32 mouse cellular contexts compared by ENCODE assay signal in genomic region chr8:78278598-78278997, GRCm38 (mm10).
"Had no signal": no experiment of that assay in that cellular context is flagged by ENCODE, and none has a peak within 500 bp of the region (broad histone marks: within the 10 kb centered on the region; RNA-seq: fewer than 3 reads in every experiment).

No protein-coding gene starts in this region.

- H3K9ac ChIP-seq: limb, embryonic 12.5 days; limb, embryonic 13.5 days; limb, embryonic 15.5 days; liver, embryonic 12.5 days; liver, embryonic 13.5 days; liver, embryonic 14.5 days; liver, embryonic 15.5 days; liver, postnatal 0 days; lung, embryonic 14.5 days; lung, embryonic 15.5 days; midbrain, embryonic 12.5 days; midbrain, embryonic 13.5 days; midbrain, embryonic 15.5 days; neural tube, embryonic 12.5 days had no signal

- H3K36me3 ChIP-seq: limb, embryonic 10.5 days; limb, embryonic 12.5 days; limb, embryonic 13.5 days; limb, embryonic 15.5 days; liver, embryonic 12.5 days; liver, embryonic 13.5 days; liver, embryonic 15.5 days; lung, embryonic 15.5 days; midbrain, embryonic 10.5 days; midbrain, embryonic 12.5 days; midbrain, embryonic 13.5 days; midbrain, embryonic 15.5 days; neural tube, embryonic 12.5 days had no signal

- H3K4me3 ChIP-seq: limb, embryonic 10.5 days; limb, embryonic 12.5 days; limb, embryonic 13.5 days; limb, embryonic 15.5 days; liver, embryonic 12.5 days; liver, embryonic 13.5 days; liver, embryonic 15.5 days; lung, embryonic 15.5 days; megakaryocyte, embryonic 14.5 days; midbrain, embryonic 10.5 days; midbrain, embryonic 12.5 days; midbrain, embryonic 13.5 days; midbrain, embryonic 15.5 days; myocyte; neural tube, embryonic 12.5 days had no signal

- ATAC-seq: liver, embryonic 12.5 days; liver, postnatal 0 days; lung, postnatal 0 days; midbrain, embryonic 13.5 days; midbrain, embryonic 15.5 days; midbrain, embryonic 16.5 days had no signal

- H3K4me1 ChIP-seq: limb, embryonic 10.5 days; limb, embryonic 13.5 days; limb, embryonic 15.5 days; liver, embryonic 12.5 days; liver, embryonic 13.5 days; liver, embryonic 15.5 days; lung, embryonic 15.5 days; megakaryocyte, embryonic 14.5 days; midbrain, embryonic 10.5 days; midbrain, embryonic 12.5 days; midbrain, embryonic 13.5 days; midbrain, embryonic 15.5 days; neural tube, embryonic 12.5 days had no signal

- H3K27ac ChIP-seq: limb, embryonic 10.5 days; limb, embryonic 12.5 days; limb, embryonic 13.5 days; limb, embryonic 15.5 days; liver, embryonic 12.5 days; liver, embryonic 13.5 days; liver, embryonic 14.5 days; liver, embryonic 15.5 days; lung, embryonic 15.5 days; macrophage; midbrain, embryonic 10.5 days; midbrain, embryonic 12.5 days; midbrain, embryonic 13.5 days; midbrain, embryonic 15.5 days; neural tube, embryonic 12.5 days had no signal

- H3K9me3 ChIP-seq: limb, embryonic 10.5 days; limb, embryonic 12.5 days; limb, embryonic 13.5 days; limb, embryonic 15.5 days; liver, embryonic 12.5 days; liver, embryonic 13.5 days; liver, embryonic 15.5 days; lung, embryonic 15.5 days; midbrain, embryonic 10.5 days; midbrain, embryonic 12.5 days; midbrain, embryonic 13.5 days; midbrain, embryonic 15.5 days; neural tube, embryonic 12.5 days had no signal

- DNase-seq: left cerebral cortex, postnatal 4 days; liver; liver, embryonic 13.5 days; liver, postnatal 0 days; lung, adult 18-20 months; lung, adult 2 months; lung, embryonic 14.5 days; lung, postnatal 10 days; lung, postnatal 14 days; lung, postnatal 36 days; lung, postnatal 4 days; midbrain, embryonic 14.5 days had no signal

- H3K4me2 ChIP-seq: limb, embryonic 12.5 days; limb, embryonic 13.5 days; limb, embryonic 15.5 days; liver, embryonic 11.5 days; liver, embryonic 12.5 days; liver, embryonic 13.5 days; liver, embryonic 15.5 days; lung, embryonic 14.5 days; lung, embryonic 15.5 days; midbrain, embryonic 11.5 days; midbrain, embryonic 12.5 days; midbrain, embryonic 13.5 days; midbrain, embryonic 15.5 days; neural tube, embryonic 12.5 days had no signal

- H3K27me3 ChIP-seq: limb, embryonic 12.5 days; limb, embryonic 13.5 days; limb, embryonic 15.5 days; liver, embryonic 12.5 days; liver, embryonic 13.5 days; liver, embryonic 15.5 days; lung, embryonic 15.5 days; megakaryocyte, embryonic 14.5 days; midbrain, embryonic 12.5 days; midbrain, embryonic 13.5 days; midbrain, embryonic 15.5 days; neural tube, embryonic 12.5 days had no signal
